Mouse (Mus musculus) liver, embryonic 12.5 days (tissue): ENCODE data around the gene Zfp607b. TPM values are rescaled to one million over a fixed set of nuclear protein-coding genes. Genes with fewer than 3 reads are reported as not detected.
A peak's percentile ranks its signal among the peaks of the same experiment; 100 is the strongest.

Experiments used
- ATAC-seq: fragments of 200-750 bp; cut with Nextera tagmentation; 2 replicates; pipeline ENCODE4 v1.8.0; 2017; ENCODE audit warnings: moderate number of reproducible peaks, mild to moderate bottlenecking, moderate library complexity
- H3K27ac ChIP-seq: fragments of 300-500 bp; sonication (generic); 2 replicates; pipeline ENCODE4 v1.5.1; 2016; ENCODE audit warnings: mild to moderate bottlenecking
- H3K27me3 ChIP-seq: fragments of 300-500 bp; sonication (generic); replicated peaks from 2 replicates; pipeline ENCODE4 v1.6.1; 2016; ENCODE audit warnings: mild to moderate bottlenecking, moderate library complexity
- H3K36me3 ChIP-seq: fragments of 300-500 bp; sonication (generic); 2 replicates; pipeline ENCODE4 v1.6.1; 2016; ENCODE audit warnings: mild to moderate bottlenecking, moderate library complexity
- H3K4me1 ChIP-seq: fragments of 300-500 bp; sonication (generic); 2 replicates; pipeline ENCODE4 v1.6.1; 2016
- H3K4me2 ChIP-seq: fragments of 300-500 bp; sonication (generic); 2 replicates; pipeline ENCODE4 v1.6.1; 2016; ENCODE audit warnings: mild to moderate bottlenecking, moderate library complexity
- H3K4me3 ChIP-seq: fragments of 300-500 bp; sonication (generic); 2 replicates; pipeline ENCODE4 v1.5.1; 2016; ENCODE audit warnings: mild to moderate bottlenecking, moderate library complexity
- H3K9ac ChIP-seq: fragments of 300-500 bp; sonication (generic); 2 replicates; pipeline ENCODE4 v1.6.1; 2016; ENCODE audit warnings: mild to moderate bottlenecking, moderate library complexity
- H3K9me3 ChIP-seq: fragments of 300-500 bp; sonication (generic); replicated peaks from 2 replicates; pipeline ENCODE4 v1.6.1; 2016; ENCODE audit warnings: mild to moderate bottlenecking, moderate library complexity
- WGBS: fragments of 180-500 bp; shearing (Covaris S2); methylation state at CpG from one replicate; pipeline ENCODE4 v1.1.7; 2016; ENCODE audit not compliant: insufficient replicate concordance; 5-methylcytosine and 5-hydroxymethylcytosine counted together
- polyA plus RNA-seq: library from polyadenylated mRNA; unstranded; fragments of >200 nt; fragmentation: Nextera tagmentation; extraction: Ambion mirVana; gene quantifications from 2 replicates; pipeline ENCODE4 v1.2.1, GENCODE M21; 2016

Gene Zfp607b
- 0.64 and 0.79 TPM in 2 replicates for polyA plus RNA-seq

DNA sequence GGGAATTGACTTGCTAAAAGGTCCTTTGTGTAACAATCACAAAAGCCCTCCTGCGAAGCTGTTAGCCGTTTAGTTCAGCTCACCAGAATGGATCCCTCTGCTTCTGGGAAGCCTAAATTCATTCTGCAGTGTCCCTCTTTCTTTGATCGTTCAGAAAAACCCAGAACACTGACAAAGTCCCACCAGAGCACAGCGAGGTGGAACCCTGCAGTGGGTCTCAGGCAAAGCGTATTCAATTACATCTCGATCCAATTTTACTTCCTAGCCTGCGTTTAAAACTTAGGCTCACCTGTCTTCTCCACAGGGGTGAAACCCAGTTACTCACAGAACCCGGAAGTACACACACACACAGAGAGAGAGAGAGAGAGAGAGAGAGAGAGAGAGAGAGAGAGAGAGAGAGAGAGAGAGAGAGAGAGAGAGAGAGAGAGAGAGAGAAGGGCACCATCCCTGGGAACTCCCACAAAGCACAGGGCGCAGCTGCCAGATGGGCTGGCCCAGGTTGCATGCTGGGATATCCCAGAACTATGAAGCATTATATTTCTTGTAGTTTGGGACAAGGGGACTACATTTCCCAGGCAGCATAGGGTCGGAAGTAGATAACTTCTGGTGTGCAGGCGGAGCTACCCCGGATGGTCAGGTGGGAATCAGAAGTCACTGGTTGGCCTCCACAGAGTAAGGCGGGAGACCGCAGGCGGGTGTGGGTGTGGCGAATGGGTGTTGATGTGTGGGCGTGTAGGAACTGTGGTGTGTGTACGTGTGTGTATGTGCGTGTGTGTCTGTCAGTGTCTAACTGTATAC is at the start of gene Zfp607b:
Zfp607b (plus strand) TSS at position 526 of the 798 bp plus-strand sequence.
- Histone ChIP-seq H3K27me3 (peaks cover 12% of the 10 kb centered on the region), H3K4me3 (peak within 1 kb of the TSS; percentile 67), H3K4me2 (peak within 1 kb of the TSS; percentile 87), H3K4me1 (peaks cover 15% of the 10 kb centered on the region), H3K27ac (peak within 1 kb of the TSS; percentile 76), H3K9ac (peak within 1 kb of the TSS; percentile 76), H3K9me3 (no peaks in the 10 kb centered on the region), H3K36me3 (no peaks in the 10 kb centered on the region)
- 2% methylated on average over 19 of the region's 19 CpGs for WGBS
- ATAC-seq, result peak; percentile 99

DNA sequence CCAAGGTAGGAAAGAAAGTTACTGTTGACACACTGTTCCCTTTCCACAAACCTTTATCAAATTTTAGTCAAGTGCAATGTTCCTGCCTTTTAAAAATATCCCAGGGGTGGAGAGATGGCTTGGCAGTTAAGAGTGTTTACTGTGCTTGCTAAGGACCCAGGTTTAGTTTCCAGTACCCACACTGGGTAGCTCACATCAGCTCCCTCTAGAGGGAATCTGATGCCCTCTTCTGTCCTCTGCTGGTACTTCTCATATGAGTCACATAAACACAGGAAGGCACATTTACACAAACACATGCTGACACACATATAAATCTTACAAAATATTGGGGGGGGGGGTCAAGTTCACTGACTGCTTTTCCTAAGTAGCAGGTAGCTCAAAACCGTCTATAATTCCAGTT is 44.7 kb upstream of the Zfp607b start:
- WGBS, result 40% methylated on average over 1 of the region's 1 CpGs
- no peaks in the 10 kb centered on the region for H3K4me1 ChIP-seq
- H3K4me3 ChIP-seq, result no peak overlapping the region
- no peak overlapping the region for H3K9ac ChIP-seq
- H3K36me3 ChIP-seq, result peaks cover 4% of the 10 kb centered on the region
- no peak overlapping the region for H3K27ac ChIP-seq
- no peak overlapping the region for H3K4me2 ChIP-seq
- H3K9me3 ChIP-seq, result no peaks in the 10 kb centered on the region
- no peak for ATAC-seq
- H3K27me3 ChIP-seq, result no peaks in the 10 kb centered on the region

- Histone ChIP-seq H3K27ac (no peak overlapping the region), H3K4me2 (no peak overlapping the region), H3K36me3 (no peaks in the 10 kb centered on the region), H3K9ac (no peak overlapping the region), H3K27me3 (peaks cover 4% of the 10 kb centered on the region), H3K9me3 (no peaks in the 10 kb centered on the region), H3K4me1 (peaks cover 4% of the 10 kb centered on the region; the same call in 1 of the 2 replicates), H3K4me3 (no peak overlapping the region)
- 70% methylated on average over 7 of the region's 7 CpGs for WGBS
- ATAC-seq, result no peak
Measured at GRCm38 (mm10) chr7:27646516-27646915, 42.6 kb upstream of the Zfp607b start.

- WGBS, result 65% methylated on average over 6 of the region's 6 CpGs
Measured at GRCm38 (mm10) chr7:27647281-27648002, 41.7 kb upstream of the Zfp607b start.

DNA sequence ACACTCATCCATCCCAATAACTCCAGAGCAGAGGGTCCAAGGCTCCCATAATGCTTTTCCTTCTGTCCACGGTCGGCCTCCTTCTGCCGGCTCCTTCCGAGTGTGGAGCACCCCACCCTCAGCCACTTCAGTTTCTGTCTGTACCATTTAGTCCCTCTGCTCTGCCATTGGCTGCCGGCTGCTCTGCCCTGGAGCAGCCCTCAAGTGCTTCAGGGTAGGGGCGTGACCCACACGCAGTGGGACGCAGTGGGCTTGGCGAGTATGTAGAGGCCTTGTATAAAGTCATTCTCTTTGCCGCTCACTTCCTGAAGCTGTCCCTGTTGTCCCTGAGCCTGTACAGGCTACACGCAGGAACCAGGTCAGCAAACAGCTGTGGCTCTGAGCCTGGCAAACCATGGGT is 39.4 kb upstream of the Zfp607b start:
- no peak for ATAC-seq
- WGBS, result 70% methylated on average over 11 of the region's 11 CpGs
- Histone ChIP-seq H3K9me3 (no peaks in the 10 kb centered on the region), H3K36me3 (no peaks in the 10 kb centered on the region), H3K27me3 (peaks cover 36% of the 10 kb centered on the region), H3K9ac (no peak overlapping the region), H3K4me3 (no peak overlapping the region), H3K4me2 (no peak overlapping the region), H3K4me1 (peaks cover 11% of the 10 kb centered on the region; the same call in 1 of the 2 replicates), H3K27ac (no peak overlapping the region)

More at GRCm38 (mm10) chr7:27647281-27648002, 41.7 kb upstream of the Zfp607b start:
- no peak overlapping the region for H3K27ac ChIP-seq
- H3K27me3 ChIP-seq, result peaks cover 14% of the 10 kb centered on the region
- H3K4me2 ChIP-seq, result no peak overlapping the region
- no peak for ATAC-seq
- no peaks in the 10 kb centered on the region for H3K36me3 ChIP-seq
- H3K4me1 ChIP-seq, result peaks cover 4% of the 10 kb centered on the region; the same call in 1 of the 2 replicates
- no peaks in the 10 kb centered on the region for H3K9me3 ChIP-seq
- H3K9ac ChIP-seq, result no peak overlapping the region
- no peak overlapping the region for H3K4me3 ChIP-seq

GRCm38 (mm10) chr7:27650949-27651348 is 38.2 kb upstream of the Zfp607b start:
- Histone ChIP-seq H3K27ac (no peak overlapping the region), H3K27me3 (peaks cover 49% of the 10 kb centered on the region), H3K9me3 (no peaks in the 10 kb centered on the region), H3K9ac (no peak overlapping the region), H3K4me2 (peak overlapping the region; percentile 50), H3K4me1 (peaks cover 11% of the 10 kb centered on the region; the same call in 1 of the 2 replicates), H3K36me3 (no peaks in the 10 kb centered on the region), H3K4me3 (peak overlapping the region; percentile 31)
- 3% methylated on average over 10 of the region's 10 CpGs for WGBS
- ATAC-seq, result no peak

DNA sequence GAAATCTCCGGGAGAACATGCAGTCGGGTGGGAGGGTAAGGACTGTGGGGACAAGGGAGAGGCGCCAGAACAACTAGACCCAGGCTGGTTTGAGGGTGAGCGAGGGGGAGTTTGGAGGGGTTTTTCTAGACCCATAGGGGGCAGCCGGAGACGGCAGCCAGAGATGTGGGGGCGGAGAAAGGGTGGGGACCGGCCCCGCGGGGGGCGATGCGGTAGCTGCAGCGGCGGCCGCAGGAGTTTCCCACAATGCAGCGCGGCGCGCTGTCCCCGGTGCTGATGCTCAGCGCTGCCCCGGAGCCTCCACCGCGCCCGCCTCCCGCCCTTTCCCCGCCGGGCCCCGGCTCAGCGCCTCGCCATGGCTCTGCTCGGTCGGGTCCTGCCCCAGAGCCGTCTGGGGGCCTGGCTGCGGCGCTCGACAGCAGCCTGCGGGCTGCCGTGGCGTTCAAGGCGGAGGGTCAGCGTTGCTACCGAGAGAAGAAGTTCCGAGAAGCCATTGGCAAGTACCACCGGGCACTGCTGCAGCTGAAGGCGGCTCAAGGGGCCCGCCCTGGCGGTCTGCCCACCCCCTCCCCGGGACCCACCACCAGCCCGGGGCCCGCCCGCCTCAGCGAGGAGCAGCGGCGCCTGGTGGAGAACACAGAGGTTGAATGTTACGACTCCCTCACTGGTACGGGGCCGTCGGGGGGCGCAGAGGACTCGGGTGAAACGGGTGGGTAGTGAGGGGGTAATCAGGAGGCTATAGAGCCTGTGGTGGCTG is 35.3 kb upstream of the Zfp607b start, which contains the start of gene Ttc9b:
Ttc9b (plus strand) TSS at position 235 of the 757 bp plus-strand sequence.
- Histone ChIP-seq H3K4me2 (peak within 1 kb of the TSS; percentile 37), H3K9ac (no peak within 1 kb of the TSS), H3K27me3 (peaks cover 78% of the 10 kb centered on the region), H3K4me1 (peaks cover 23% of the 10 kb centered on the region), H3K36me3 (no peaks in the 10 kb centered on the region), H3K4me3 (0 out of 2 replicates have a peak within 1 kb of the TSS, but pooled peaks have one; percentile 6), H3K9me3 (no peaks in the 10 kb centered on the region), H3K27ac (no peak within 1 kb of the TSS)
- WGBS, result 6% methylated on average over 61 of the region's 62 CpGs
- ATAC-seq, result no peak

DNA sequence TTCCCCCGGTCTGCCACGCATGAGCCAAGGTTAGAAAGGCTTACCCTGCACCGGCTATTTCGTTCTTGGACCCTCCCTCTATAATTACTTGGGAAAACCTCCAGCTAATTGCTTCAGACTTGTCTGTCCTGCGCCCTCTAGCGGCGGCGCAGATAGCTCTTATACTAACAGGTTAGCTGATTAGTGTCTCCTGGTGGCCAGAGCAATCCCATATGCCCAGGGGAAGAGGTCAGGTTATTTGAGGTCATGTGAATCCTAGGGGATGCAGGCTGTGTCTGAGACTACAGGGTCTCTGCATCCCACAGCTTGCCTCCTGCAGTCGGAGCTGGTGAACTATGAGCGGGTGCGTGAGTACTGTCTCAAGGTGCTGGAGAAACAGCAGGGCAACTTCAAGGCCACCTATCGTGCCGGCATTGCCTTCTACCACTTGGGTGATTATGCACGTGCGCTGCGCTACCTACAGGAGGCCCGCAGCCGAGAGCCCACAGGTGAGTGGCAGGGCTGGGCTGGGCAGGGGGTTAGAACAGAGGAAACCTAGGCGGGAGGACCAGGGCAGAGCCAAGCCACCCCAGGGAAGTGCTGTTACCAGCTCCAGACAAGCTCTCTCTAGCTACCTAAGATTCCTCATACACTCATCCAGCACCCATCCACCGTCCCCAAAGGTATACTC is 34.4 kb upstream of the Zfp607b start:
- no peak for ATAC-seq
- Histone ChIP-seq H3K9me3 (no peaks in the 10 kb centered on the region), H3K27me3 (peaks cover 87% of the 10 kb centered on the region), H3K4me2 (no peak overlapping the region), H3K4me3 (no peak overlapping the region), H3K4me1 (peaks cover 32% of the 10 kb centered on the region), H3K9ac (no peak overlapping the region), H3K36me3 (no peaks in the 10 kb centered on the region), H3K27ac (no peak overlapping the region)
- WGBS, result 54% methylated on average over 20 of the region's 20 CpGs

DNA sequence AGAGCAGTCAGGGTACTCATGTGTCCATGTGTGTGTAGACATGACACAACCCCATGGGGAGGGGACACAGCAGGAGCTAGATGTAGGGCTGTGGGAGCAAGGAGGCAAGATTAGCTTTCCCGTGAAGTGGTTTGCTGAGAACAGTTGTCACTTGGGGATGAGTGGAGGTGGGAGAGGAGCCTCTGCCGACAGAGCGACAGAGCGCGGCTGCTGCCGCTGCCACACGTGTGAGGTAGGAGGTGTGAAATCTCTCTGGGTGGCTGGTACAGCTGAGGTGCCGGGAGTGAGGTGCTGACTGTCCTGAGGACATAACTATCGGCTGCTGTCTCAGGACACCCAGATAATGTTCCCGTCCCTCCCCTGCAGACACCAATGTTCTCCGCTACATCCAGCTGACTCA is 33.6 kb upstream of the Zfp607b start:
- Histone ChIP-seq H3K4me1 (peaks cover 30% of the 10 kb centered on the region), H3K36me3 (no peaks in the 10 kb centered on the region), H3K9me3 (no peaks in the 10 kb centered on the region), H3K4me3 (no peak overlapping the region), H3K27me3 (peaks cover 87% of the 10 kb centered on the region), H3K27ac (no peak overlapping the region), H3K4me2 (no peak overlapping the region), H3K9ac (no peak overlapping the region)
- no peak for ATAC-seq
- 35% methylated on average over 11 of the region's 11 CpGs for WGBS

DNA sequence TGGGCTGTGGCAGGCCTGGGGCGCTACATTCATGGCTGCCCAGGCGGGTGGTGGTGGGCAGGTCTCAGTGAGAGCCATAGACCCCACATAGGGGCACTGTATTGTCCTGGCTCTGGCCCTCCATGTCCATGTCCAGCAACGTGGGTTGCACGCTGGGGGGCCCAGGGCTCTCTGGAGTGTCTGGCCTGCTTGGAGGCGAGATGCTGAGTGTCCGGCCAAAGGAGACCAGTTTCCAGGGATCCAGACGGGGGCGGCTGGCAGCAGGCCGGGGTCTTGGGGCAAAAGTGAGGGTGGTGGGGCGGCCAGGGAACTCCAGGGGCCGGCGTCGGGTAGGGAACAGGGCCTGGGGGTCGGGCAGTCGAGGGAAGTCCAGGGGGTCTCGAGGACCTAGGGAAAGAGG is 32.5 kb upstream of the Zfp607b start:
- WGBS, result 69% methylated on average over 16 of the region's 16 CpGs
- H3K36me3 ChIP-seq, result no peaks in the 10 kb centered on the region
- no peak overlapping the region for H3K27ac ChIP-seq
- peaks cover 28% of the 10 kb centered on the region for H3K4me1 ChIP-seq
- no peaks in the 10 kb centered on the region for H3K9me3 ChIP-seq
- no peak overlapping the region for H3K9ac ChIP-seq
- H3K27me3 ChIP-seq, result peaks cover 82% of the 10 kb centered on the region
- H3K4me3 ChIP-seq, result no peak overlapping the region
- ATAC-seq, result no peak
- H3K4me2 ChIP-seq, result no peak overlapping the region

- Histone ChIP-seq H3K4me2 (peak overlapping the region; percentile 49), H3K9me3 (no peaks in the 10 kb centered on the region), H3K4me1 (peaks cover 28% of the 10 kb centered on the region), H3K27ac (no peak overlapping the region), H3K27me3 (peaks cover 73% of the 10 kb centered on the region), H3K4me3 (0 out of 2 replicates have a peak overlapping the region, but pooled peaks have one; percentile 8), H3K36me3 (no peaks in the 10 kb centered on the region), H3K9ac (no peak overlapping the region)
- WGBS, result 20% methylated on average over 51 of the region's 53 CpGs
- no peak for ATAC-seq
Measured at GRCm38 (mm10) chr7:27657824-27658395, 31.2 kb upstream of the Zfp607b start.
